In genomic region chr9:67044551-67045305, GRCm38 (mm10) we compare ENCODE assay signal across 8 mouse cellular contexts. TPM values are rescaled to one million over a fixed set of nuclear protein-coding genes. Genes with fewer than 3 reads are reported as not detected.
DNase-seq lines count a peak whose midpoint lies in the region; ATAC-seq lines count a peak whose summit lies in the region.

No protein-coding gene starts in this region.

- peak overlapping the region; percentile 88 for H3K4me3 ChIP-seq in heart, embryonic 12.5 days
- H3K4me3 ChIP-seq in liver, embryonic 12.5 days = peak overlapping the region; percentile 80; the same call in 1 of the 2 replicates

- H3K4me1 ChIP-seq in heart, embryonic 12.5 days (replicated peaks) = peaks cover 41% of the 10 kb centered on the region
- peaks cover 75% of the 10 kb centered on the region for H3K4me1 ChIP-seq in liver, embryonic 12.5 days

- H3K4me2 ChIP-seq in heart, embryonic 12.5 days = peak overlapping the region; percentile 84
- H3K4me2 ChIP-seq in liver, embryonic 12.5 days = peak overlapping the region; percentile 78

- no peaks in the 10 kb centered on the region for H3K9me3 ChIP-seq in heart, embryonic 12.5 days (replicated peaks)
- no peaks in the 10 kb centered on the region for H3K9me3 ChIP-seq in liver, embryonic 12.5 days (replicated peaks)

- H3K9ac ChIP-seq in heart, embryonic 12.5 days = peak overlapping the region; percentile 96
- H3K9ac ChIP-seq in liver, embryonic 12.5 days = no peak overlapping the region

- WGBS in heart, embryonic 12.5 days = 16% methylated on average over 9 of the region's 9 CpGs
- 15% methylated on average over 9 of the region's 9 CpGs for WGBS in liver, embryonic 12.5 days (ENCODE audit: insufficient replicate concordance)

- H3K27ac ChIP-seq in heart, embryonic 12.5 days (ENCODE audit: poor library complexity, severe bottlenecking) = peak overlapping the region; percentile 97
- H3K27ac ChIP-seq in liver, embryonic 12.5 days = no peak overlapping the region

- H3K36me3 ChIP-seq in heart, embryonic 12.5 days = peaks cover 29% of the 10 kb centered on the region
- 0 out of 2 replicates have a peak, but pooled peaks cover 4% of the 10 kb centered on the region for H3K36me3 ChIP-seq in liver, embryonic 12.5 days

- ATAC-seq in heart, embryonic 12.5 days (ENCODE audit: insufficient number of reproducible peaks, low FRiP score) = no peak
- no peak for ATAC-seq in liver, embryonic 12.5 days

- DNase-seq in A20 (ENCODE audit: low read depth, low spot score) = peak; percentile 70
- DNase-seq in Muller cell, postnatal 12 days (ENCODE audit: inconsistent ontology term) = peak; percentile 68
- DNase-seq in embryo, embryonic 11 days = peak; percentile 93
- DNase-seq in kidney, postnatal 25 days = peak; percentile 79 to 86
- DNase-seq in retina, adult 2 months (ENCODE audit: low read depth, low spot score) = peak; percentile 53
- DNase-seq in yolk sac, embryonic 10.5 days (ENCODE audit: low spot score) = peak; percentile 80

- no peaks in the 10 kb centered on the region for H3K27me3 ChIP-seq in heart, embryonic 12.5 days (replicated peaks)
- H3K27me3 ChIP-seq in liver, embryonic 12.5 days (replicated peaks) = peaks cover 49% of the 10 kb centered on the region

RNA-seq across cellular contexts. Expression of gene Tpm1, which starts 4.5 kb away (rescaled TPM):
- polyA plus RNA-seq in heart, embryonic 12.5 days (2016; fragmentation: Nextera tagmentation; extraction: Ambion mirVana) = 4,565 and 4,650 TPM in 2 replicates
- polyA plus RNA-seq in liver, embryonic 12.5 days (2016; fragmentation: Nextera tagmentation; extraction: Ambion mirVana) = 214 and 225 TPM in 2 replicates

Comparison
In these comparisons a context has a peak if more than half of its experiments do, and no peak if none do; other contexts are left out.
1. RNA of gene Tpm1, which starts 4.5 kb away (polyA plus RNA-seq): 4,565 to 4,650 TPM in heart, embryonic 12.5 days; 214 to 225 TPM in liver, embryonic 12.5 days; every median in the first group is over 10 times any median in the second.
2. Peak in every context shown above with its lines, with median percentiles within 50 percentile points of each other: DNase-seq.